Comparison of ENCODE assay signal across 8 mouse cellular contexts in genomic region chr13:73803450-73804178, GRCm38 (mm10). TPM values are rescaled to one million over a fixed set of nuclear protein-coding genes. Genes with fewer than 3 reads are reported as not detected.
DNase-seq lines count a peak whose midpoint lies in the region; ATAC-seq and TF ChIP-seq lines count a peak whose summit lies in the region.
"Had no signal": no experiment of that assay in that cellular context is flagged by ENCODE, and none has a peak within 500 bp of the region (broad histone marks: within the 10 kb centered on the region; RNA-seq: fewer than 3 reads in every experiment).

No protein-coding gene starts in this region.

- H3K4me2 ChIP-seq in midbrain, embryonic 16.5 days (ENCODE audit: low read length): no peak overlapping the region
- H3K4me2 ChIP-seq: midbrain, embryonic 12.5 days had no signal

- no peak for TF ChIP-seq POLR2A in MEL (IDR thresholded peaks at IDR 0.05; ENCODE audit: control insufficient read depth in 1 of 2, insufficient read depth in 1 of 2, low read depth in 1 of 2, low read length in 2 of 2, poor library complexity in 1 of 2)

- H3K4me1 ChIP-seq in MEL (ENCODE audit: control insufficient read depth in 1 of 2, insufficient read depth in 2 of 2, low read length in 2 of 2): no peaks in the 10 kb centered on the region
- no peaks in the 10 kb centered on the region for H3K4me1 ChIP-seq in midbrain, embryonic 16.5 days (ENCODE audit: control insufficient read depth, insufficient read depth, low read length)
- H3K4me1 ChIP-seq: midbrain, embryonic 12.5 days had no signal

- H3K27me3 ChIP-seq in MEL (ENCODE audit: control insufficient read depth in 1 of 2, insufficient read depth in 2 of 2, low read length in 2 of 2): no peaks in the 10 kb centered on the region
- H3K27me3 ChIP-seq in midbrain, embryonic 16.5 days (ENCODE audit: control insufficient read depth, insufficient read depth, low read depth, low read length): no peaks in the 10 kb centered on the region
- H3K27me3 ChIP-seq: midbrain, embryonic 12.5 days had no signal

- no peak overlapping the region for H3K9ac ChIP-seq in MEL (ENCODE audit: control insufficient read depth, low read depth, low read length, poor library complexity, severe bottlenecking)
- H3K9ac ChIP-seq in midbrain, embryonic 16.5 days (ENCODE audit: low read depth, low read length): no peak overlapping the region
- H3K9ac ChIP-seq: midbrain, embryonic 12.5 days had no signal

- no peak for TF ChIP-seq RAD21 in MEL (IDR thresholded peaks at IDR 0.05; ENCODE audit: low read depth, low read length)

- H3K27ac ChIP-seq in MEL (ENCODE audit: control insufficient read depth, low read depth, low read length): no peak overlapping the region
- H3K27ac ChIP-seq in midbrain, embryonic 16.5 days (ENCODE audit: low read length): no peak overlapping the region
- H3K27ac ChIP-seq: midbrain, embryonic 12.5 days had no signal

- no peak overlapping the region for H3K4me3 ChIP-seq in MEL (ENCODE audit: control insufficient read depth in 1 of 2, insufficient read depth in 1 of 2, low read depth in 2 of 2, low read length in 2 of 2)
- no peak overlapping the region for H3K4me3 ChIP-seq in midbrain, embryonic 16.5 days (ENCODE audit: low read depth, low read length)
- H3K4me3 ChIP-seq: midbrain, embryonic 12.5 days had no signal

- peak; percentile 96 for ATAC-seq in megakaryocyte, adult 5-6 weeks (ENCODE audit: poor library complexity, severe bottlenecking)
- ATAC-seq in midbrain, embryonic 16.5 days: no peak

- TF ChIP-seq EP300 in MEL (IDR thresholded peaks at IDR 0.05; ENCODE audit: low read depth in 1 of 2, low read length in 2 of 2): no peak

- no peaks in the 10 kb centered on the region for H3K9me3 ChIP-seq in MEL (replicated peaks; ENCODE audit: insufficient read depth, low read length)
- no peaks in the 10 kb centered on the region for H3K9me3 ChIP-seq in midbrain, embryonic 16.5 days (replicated peaks; ENCODE audit: control insufficient read depth, low read length, poor library complexity, severe bottlenecking)
- H3K9me3 ChIP-seq: midbrain, embryonic 12.5 days had no signal

- TF ChIP-seq CTCF in MEL (IDR thresholded peaks at IDR 0.05 in 2 of 3, conservative IDR thresholded peaks at IDR 0.05 in 1 of 3; ENCODE audit: control insufficient read depth in 1 of 3, insufficient read depth in 1 of 3, low read depth in 2 of 3, low read length in 3 of 3, poor library complexity in 1 of 3, severe bottlenecking in 1 of 3): no peak

- WGBS in midbrain, embryonic 16.5 days: 90% methylated on average over 8 of the region's 8 CpGs

- DNase-seq in 3134 (ENCODE audit: extremely low read depth, insufficient read length, low spot score) (peak; percentile 84), MEL (ENCODE audit: low read depth, low spot score) (peak; percentile 15)
- DNase-seq in heart, adult 11 months: peak; percentile 99
- DNase-seq in kidney, postnatal 14 days: peak; percentile 27
- no peak for DNase-seq in thymus, postnatal 14 days

- no peaks in the 10 kb centered on the region for H3K79me2 ChIP-seq in MEL (ENCODE audit: control insufficient read depth, insufficient read depth, low read length, poor library complexity)

- H3K36me3 ChIP-seq in MEL (ENCODE audit: control insufficient read depth in 1 of 2, insufficient read depth in 2 of 2, low read length in 2 of 2): no peaks in the 10 kb centered on the region
- H3K36me3 ChIP-seq in midbrain, embryonic 16.5 days (ENCODE audit: control insufficient read depth, insufficient read depth, low read length): no peaks in the 10 kb centered on the region

TF ChIP-seq in MEL, 35 proteins besides CTCF, POLR2A, EP300 and RAD21:
- TF ChIP-seq TBP (IDR thresholded peaks at IDR 0.05; ENCODE audit: low read depth, low read length) (0 out of 2 replicates have a peak, but pooled peaks have one; percentile 37), USF1 (IDR thresholded peaks at IDR 0.05; ENCODE audit: low read depth, low read length) (no peak)
TF ChIP-seq in MEL: peak in this region for 1.

RNA-seq across cellular contexts. Expression of gene Nkd2, which starts 43.8 kb away (rescaled TPM):
- not detected in 2 replicates for total RNA-seq in MEL (2012; rRNA removed)
- polyA plus RNA-seq in MEL (2012; ENCODE audit: insufficient read depth in 1 of 2, insufficient read length in 2 of 2, low read depth in 1 of 2, low replicate concordance in 2 of 2, missing spikeins in 1 of 2): not detected
- not detected in 2 replicates for total RNA-seq in megakaryocyte, adult 5-6 weeks (2015)
- total RNA-seq in megakaryocyte, adult 5-6 weeks (2017): 0.07 TPM in 1 of 2 replicates, not detected in the other
- 15.5 and 20.6 TPM in 2 replicates for polyA plus RNA-seq in midbrain, embryonic 16.5 days (2015; fragmentation: Nextera tagmentation; extraction: Ambion mirVana)
